Mouse (Mus musculus) spleen, postnatal 36 days (tissue): ENCODE results near the gene Fermt3.
A peak's percentile ranks its signal among the peaks of the same experiment; 100 is the strongest.

ENCODE experiments used
- DNase-seq, 2 experiments: peaks; one replicate each; pipeline ENCODE4 v3.0.0; 2022; ENCODE audit warnings: low spot score in 2 of 2, mixed read lengths in 1 of 2

Fermt3 gene

GRCm38 (mm10) chr19:6972247-6972917, 46.9 kb downstream of the Fermt3 start:
- no peak for DNase-seq

DNA sequence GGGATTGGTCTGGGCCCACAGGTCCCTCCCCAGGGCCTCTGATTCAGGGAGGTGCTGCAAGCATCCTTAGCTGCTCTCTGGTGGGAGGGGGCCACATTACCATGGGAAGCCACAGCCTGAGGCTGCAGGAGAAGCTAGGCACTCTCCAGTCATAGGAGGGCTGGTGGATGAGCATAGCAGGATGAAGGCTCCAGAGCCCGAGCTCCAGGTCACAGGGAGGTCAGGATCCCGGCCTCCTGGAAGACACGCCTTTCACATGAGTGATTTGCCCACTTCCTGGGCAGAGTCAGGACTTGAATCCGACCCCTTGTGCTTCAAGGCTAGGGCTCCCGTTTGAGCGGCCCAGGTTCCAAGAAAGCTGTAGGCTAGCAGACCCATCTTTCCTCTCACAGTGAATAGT, 47.6 kb downstream of the Fermt3 start:
- no peak for DNase-seq

DNA sequence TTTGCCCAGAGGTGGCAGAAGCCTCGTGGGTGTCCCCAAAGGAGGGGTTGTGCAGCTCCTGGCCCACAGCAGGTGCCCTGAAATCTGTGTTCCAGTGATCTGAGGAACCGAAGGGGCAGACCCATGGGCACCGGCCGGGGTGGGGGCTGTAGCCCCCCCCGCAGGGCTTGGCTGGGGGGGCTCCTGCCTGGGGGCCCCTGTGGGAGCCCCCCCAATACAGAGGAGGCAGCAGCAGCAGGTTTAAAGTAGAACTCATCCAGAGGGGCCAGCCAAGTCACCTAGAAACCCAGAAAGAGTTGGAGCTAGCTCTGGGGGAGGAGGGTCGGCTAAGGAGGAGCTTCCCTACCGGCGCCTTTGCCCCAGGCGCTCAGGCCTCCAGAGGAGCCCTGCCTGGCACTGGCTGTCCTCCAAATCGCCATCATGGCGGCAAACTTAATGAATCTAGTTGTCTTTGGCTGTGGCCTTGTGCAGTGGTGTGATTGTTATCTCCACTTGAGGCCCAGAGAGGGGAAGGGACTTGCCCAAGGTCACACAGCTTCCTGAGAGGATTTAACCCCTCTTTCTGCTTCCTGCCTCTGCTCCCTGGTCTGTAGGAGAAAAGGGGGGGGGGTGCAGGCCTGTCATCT, 48.7 kb downstream of the Fermt3 start:
- DNase-seq = no peak

DNA sequence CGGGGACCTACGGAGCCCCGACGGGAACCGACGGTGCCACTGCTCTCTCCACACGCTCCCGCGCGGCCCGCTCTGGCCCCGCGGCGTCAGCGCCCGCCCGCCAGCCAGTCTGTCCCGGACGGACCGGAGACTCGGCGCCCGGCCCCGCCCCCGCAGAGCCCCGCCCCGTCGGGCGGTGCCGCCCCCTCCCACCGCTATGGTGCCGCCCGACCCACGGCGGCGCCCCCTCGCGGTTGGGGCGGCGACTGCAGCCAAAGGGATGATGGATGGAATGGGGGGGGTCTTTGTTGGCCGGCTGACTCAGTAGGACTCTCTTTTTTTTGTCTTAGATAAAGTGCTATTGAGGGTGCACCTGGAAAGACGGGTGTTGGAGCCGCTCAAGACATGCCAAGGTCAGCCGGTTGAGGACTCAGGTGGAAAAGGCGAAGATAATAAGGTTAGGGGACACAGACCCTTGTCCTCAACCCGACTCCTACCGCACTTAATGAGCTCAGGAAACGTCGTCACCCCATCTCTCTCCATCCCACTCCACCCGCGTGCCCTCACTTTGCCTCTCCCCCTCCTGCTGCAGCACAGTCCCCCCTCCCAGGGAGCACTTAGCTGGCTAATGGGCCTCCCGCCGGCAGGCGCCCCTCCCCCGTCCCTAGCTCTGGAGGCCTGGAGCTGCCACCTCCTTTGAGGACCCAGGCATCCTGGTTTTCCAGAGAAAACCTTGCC, 49.4 kb downstream of the Fermt3 start:
- DNase-seq = peak; percentile 63 to 67

DNA sequence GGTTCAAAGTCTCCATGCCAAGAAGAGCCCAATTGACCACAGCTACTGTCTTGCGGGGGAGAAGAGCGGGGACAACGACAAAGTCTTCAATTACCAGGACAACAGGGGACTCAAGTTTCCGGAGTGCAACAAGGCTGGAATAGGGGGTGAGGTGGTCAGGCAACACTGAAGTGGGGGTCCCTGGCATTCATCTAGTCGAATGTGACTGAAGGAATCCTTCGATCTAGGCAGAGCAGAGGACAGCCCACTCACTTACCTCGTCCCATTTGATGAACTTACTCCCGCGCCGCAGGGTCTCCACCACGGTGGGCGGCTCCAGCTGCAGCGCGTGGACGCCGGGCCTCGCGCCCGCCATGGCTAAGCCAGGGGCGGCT, 50.0 kb downstream of the Fermt3 start:
- no peak for DNase-seq

- DNase-seq = no peak
Measured at GRCm38 (mm10) chr19:6968491-6969271, 50.6 kb downstream of the Fermt3 start.

GRCm38 (mm10) chr19:6956461-6956860, 62.8 kb downstream of the Fermt3 start:
- no peak for DNase-seq

DNA sequence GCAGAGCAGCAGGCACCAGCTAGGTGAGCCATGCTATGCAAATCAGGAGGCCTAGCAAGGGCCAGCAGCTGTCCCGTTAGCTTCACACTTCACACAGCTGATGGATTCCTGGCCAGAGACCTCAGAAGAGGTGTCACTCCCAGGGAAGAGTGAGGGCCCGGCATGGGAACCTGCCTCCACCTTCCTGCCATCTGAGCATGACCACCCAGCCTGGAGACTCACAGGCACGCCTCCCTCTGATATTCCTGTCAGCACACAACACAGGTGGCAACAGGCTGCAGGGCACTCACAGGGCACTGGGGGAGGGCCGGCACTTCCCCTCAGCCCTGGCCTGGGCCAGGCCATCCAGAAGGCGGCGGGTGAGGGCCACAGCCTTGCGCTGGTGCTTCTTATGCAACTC, 63.8 kb downstream of the Fermt3 start:
- no peak for DNase-seq

DNA sequence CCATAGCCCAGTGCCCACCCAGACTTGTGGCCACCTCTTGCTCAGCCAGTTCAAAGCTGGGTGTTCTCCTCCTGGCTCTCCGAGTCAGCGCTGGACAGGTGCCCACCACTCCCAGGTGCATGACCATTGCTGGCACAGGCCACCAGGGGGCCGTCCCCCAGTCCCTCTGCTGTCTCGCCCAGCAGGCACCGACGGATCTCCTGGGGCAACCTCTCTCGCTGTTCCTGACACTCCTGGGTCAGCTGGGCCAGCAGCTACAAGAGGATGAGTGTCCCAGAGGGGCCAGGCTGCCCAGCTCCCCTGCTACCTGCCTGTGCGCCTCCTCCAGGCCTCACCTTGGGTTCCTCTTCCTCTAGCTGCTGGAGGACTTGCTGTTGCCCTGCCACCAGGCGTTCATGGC, 65.2 kb downstream of the Fermt3 start:
- no peak for DNase-seq

DNA sequence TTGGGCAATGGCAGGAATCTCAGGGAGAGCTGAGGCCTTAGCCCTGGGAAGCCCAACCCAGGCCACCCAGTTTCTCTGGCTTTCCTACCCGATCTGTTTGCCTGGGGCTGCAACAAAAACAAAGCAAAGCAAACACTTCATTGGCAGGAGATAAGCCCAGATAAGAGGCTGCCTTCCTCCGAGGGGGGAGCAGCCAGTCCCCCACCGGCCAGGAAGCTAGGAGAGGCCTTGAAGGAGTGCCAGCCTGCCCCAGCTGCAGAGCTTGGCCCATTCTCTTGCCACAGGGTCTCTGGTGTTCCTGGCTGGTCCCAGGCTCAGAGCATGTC, 66.6 kb downstream of the Fermt3 start:
- DNase-seq = no peak

DNA sequence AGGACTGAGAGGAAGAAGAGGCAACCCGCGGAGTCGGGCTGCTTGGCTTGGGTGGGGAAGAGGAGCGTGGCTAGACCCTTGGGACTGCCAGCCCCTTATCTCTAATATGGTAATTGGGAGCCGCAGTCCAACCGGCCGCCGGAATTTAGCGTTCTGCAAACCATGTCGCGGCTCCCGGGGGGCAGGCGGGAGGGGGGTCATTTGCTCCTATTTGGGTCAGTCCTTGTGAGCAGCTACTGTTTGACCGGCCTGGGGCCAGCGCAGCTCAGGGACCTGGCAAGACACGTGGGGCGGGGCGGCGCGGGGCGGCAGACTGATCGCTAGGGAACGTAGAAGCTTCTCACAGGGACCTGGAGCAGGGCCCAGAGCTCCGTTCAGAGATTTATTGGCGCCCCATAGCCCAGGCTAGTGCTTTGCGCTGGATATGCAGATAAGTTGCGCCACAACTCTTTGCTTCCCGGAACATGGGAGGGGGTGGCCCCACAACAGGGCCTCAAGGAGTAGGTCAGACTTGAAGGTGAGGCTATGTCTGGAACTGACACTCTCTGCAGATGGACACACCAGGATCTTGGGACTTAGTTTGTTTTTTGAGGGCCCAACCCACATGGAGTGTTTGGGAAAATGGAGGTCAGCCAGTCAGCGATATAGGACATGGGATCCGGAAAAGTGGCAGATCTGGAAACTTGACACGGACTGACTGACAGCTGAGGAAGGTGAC, 67.1 kb downstream of the Fermt3 start:
- peak; percentile 52 to 61 for DNase-seq

DNA sequence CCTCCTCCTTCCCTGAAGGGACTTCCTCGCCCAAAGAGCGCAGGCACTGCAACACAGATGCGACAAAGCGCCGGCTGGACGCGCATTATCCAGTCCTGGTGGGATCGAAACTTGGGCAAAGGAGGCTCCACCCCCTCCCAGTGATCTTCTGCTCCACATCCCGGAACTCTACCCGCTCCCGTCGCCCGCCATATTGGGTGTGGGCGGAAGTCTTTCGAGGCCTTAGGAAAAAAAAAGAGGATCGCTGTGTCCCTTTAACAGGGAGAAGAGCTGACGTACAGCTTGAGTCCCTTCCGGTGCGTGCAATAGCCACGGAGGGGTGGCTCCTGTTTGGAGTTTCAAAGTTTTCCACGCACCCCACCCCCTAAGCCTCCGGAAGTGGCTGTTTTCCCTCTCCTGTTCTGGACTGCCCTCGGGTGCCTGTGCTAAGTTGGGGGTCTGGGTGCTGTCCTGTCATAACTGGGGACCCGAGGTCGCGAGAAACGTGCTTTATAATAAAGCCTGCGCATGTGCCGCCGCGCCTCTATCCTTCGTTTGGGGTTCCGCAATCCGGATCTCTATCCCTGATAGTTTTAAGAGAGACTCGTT, 67.8 kb downstream of the Fermt3 start:
- DNase-seq = peak; percentile 83 to 88

DNA sequence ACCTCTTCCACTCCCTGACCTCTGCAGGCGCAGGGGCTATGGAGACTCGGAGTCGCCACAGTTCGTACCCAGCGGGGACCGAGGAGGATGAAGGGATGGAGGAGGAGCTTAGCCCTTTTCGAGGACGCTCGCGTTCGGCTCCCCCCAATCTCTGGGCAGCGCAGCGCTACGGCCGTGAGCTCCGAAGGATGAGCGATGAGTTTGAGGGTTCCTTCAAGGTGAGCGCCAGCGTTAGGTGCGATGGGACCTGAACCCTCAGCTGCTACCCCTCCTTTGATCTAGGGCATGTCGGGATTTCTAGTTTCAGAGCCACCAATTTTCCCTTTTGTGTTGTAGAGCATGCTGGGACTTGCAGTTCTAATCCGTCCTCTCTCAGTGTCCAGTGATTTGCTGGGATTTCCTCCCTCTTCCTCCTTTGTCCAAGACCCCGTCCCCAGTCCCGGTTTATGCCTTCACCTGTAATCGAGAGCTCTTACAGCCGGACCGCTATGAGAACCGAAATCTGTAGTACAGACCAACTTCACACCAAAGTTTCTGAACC, 68.6 kb downstream of the Fermt3 start:
- peak in 1 of 2 experiments; percentile 34 for DNase-seq

DNA sequence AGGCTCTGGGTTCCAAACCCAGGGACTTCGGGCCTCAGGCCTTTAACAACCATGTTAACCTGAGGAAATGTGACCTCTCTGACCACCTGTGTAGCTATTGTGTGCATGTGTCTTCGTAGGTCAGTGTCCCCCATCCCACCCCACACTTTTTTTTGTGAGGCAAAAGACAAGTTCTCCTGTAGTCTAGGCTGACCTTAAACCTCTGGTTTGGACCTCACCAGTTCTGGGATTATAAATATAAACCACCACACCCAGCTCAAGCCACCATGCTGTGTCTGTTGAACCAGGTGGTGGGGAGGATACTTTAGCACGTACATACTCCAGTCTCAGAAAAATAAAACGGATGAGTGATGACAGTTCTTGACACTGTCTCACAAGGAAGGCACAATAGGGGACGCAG, 69.3 kb downstream of the Fermt3 start:
- no peak for DNase-seq

GRCm38 (mm10) chr19:6949532-6949931, 69.7 kb downstream of the Fermt3 start:
- DNase-seq = no peak
